In genomic region chr11:102411061-102411460, GRCm38 (mm10) we compare ENCODE assay signal across 16 mouse cellular contexts. TPM values are rescaled to one million over a fixed set of nuclear protein-coding genes. Genes with fewer than 3 reads are reported as not detected.
DNase-seq lines count a peak whose midpoint lies in the region; ATAC-seq lines count a peak whose summit lies in the region.
"Had no signal": no experiment of that assay in that cellular context is flagged by ENCODE, and none has a peak within 500 bp of the region (broad histone marks: within the 10 kb centered on the region; RNA-seq: fewer than 3 reads in every experiment).

No protein-coding gene starts in this region.

- no peak overlapping the region for H3K27ac ChIP-seq in heart, embryonic 16.5 days (ENCODE audit: low read length)
- H3K27ac ChIP-seq: hindbrain, embryonic 15.5 days; limb, embryonic 13.5 days; macrophage; midbrain, embryonic 12.5 days; neural tube, embryonic 15.5 days had no signal

- ATAC-seq in heart, embryonic 16.5 days (replicated peaks; ENCODE audit: extremely low read depth, insufficient read depth, low FRiP score), result no peak
- ATAC-seq: intestine, postnatal 0 days had no signal

- DNase-seq in adrenal gland, adult 2 months, result peak; percentile 15
- DNase-seq in adrenal gland, adult 18-20 months (ENCODE audit: low spot score in 2 of 2), result no peak
- DNase-seq in heart, postnatal 14 days, result no peak
- DNase-seq in testis, postnatal 14 days (ENCODE audit: low spot score), result peak; percentile 3
- no peak for DNase-seq in testis, postnatal 10 days (ENCODE audit: low spot score)
- no peak for DNase-seq in left cerebral cortex, postnatal 25 days (ENCODE audit: low spot score in 2 of 2)
- DNase-seq in c-Kit-positive CD71-positive TER-119-positive erythroid progenitor cells, embryonic 14.5 days (ENCODE audit: low spot score), result no peak

- WGBS in heart, embryonic 16.5 days, result 75% methylated on average over 3 of the region's 3 CpGs

- no peak overlapping the region for H3K4me2 ChIP-seq in heart, embryonic 16.5 days (ENCODE audit: low read depth, low read length)
- H3K4me2 ChIP-seq: hindbrain, embryonic 15.5 days; limb, embryonic 13.5 days; midbrain, embryonic 12.5 days; neural tube, embryonic 15.5 days had no signal

- intact Hi-C loops in heart, postnatal 14 days (cut with DNase I), result loop anchor here (2.0 kb wide), 2 partner anchors 20 to 102 kb away; partner anchors contain the start of gene Grn
- intact Hi-C loops in left cerebral cortex, postnatal 25 days (cut with DNase I), result loop anchor here (2.0 kb wide), 1 partner anchor 20 kb away; the partner anchor contains the start of gene Grn

- no peak overlapping the region for H3K4me3 ChIP-seq in heart, embryonic 16.5 days (ENCODE audit: low read length)
- H3K4me3 ChIP-seq: hindbrain, embryonic 15.5 days; limb, embryonic 13.5 days; midbrain, embryonic 12.5 days; neural tube, embryonic 15.5 days had no signal

- H3K27me3 ChIP-seq in heart, embryonic 16.5 days (ENCODE audit: control insufficient read depth, insufficient read depth, low read length), result no peaks in the 10 kb centered on the region
- H3K27me3 ChIP-seq: CH12.LX; hindbrain, embryonic 15.5 days; limb, embryonic 13.5 days; midbrain, embryonic 12.5 days; neural tube, embryonic 15.5 days had no signal

- no peaks in the 10 kb centered on the region for H3K9me3 ChIP-seq in heart, embryonic 16.5 days (replicated peaks; ENCODE audit: control insufficient read depth, low read length)
- H3K9me3 ChIP-seq: hindbrain, embryonic 15.5 days; limb, embryonic 13.5 days; midbrain, embryonic 12.5 days; neural tube, embryonic 15.5 days had no signal

- H3K36me3 ChIP-seq in heart, embryonic 16.5 days (ENCODE audit: control insufficient read depth, insufficient read depth), result no peaks in the 10 kb centered on the region
- H3K36me3 ChIP-seq: hindbrain, embryonic 15.5 days; limb, embryonic 13.5 days; midbrain, embryonic 12.5 days; neural tube, embryonic 15.5 days had no signal

- peak overlapping the region; percentile 34 for H3K9ac ChIP-seq in heart, embryonic 16.5 days (ENCODE audit: low read length)
- H3K9ac ChIP-seq: hindbrain, embryonic 15.5 days; limb, embryonic 13.5 days; midbrain, embryonic 12.5 days; neural tube, embryonic 15.5 days had no signal

- H3K4me1 ChIP-seq in heart, embryonic 16.5 days (ENCODE audit: control insufficient read depth, insufficient read depth, low read length), result peaks cover 13% of the 10 kb centered on the region

RNA-seq across cellular contexts. Expression of gene Slc25a39, which starts 3.3 kb away (rescaled TPM):
- 100 to 1,000 TPM; 504 to 683 TPM for total RNA-seq in adrenal gland, adult 2 months (2021)
- 1,025 and 1,107 TPM in 2 replicates for polyA plus RNA-seq in adrenal gland, adult 2 months (2012; rRNA removed)
- 100 to 1,000 TPM; 461 to 466 TPM for total RNA-seq in adrenal gland, adult 18-20 months (2021)
- polyA plus RNA-seq in heart, embryonic 16.5 days (2015; fragmentation: Nextera tagmentation; extraction: Ambion mirVana), result 308 and 331 TPM in 2 replicates
- total RNA-seq in heart, postnatal 14 days (2021), result 100 to 1,000 TPM; 163 to 176 TPM
- total RNA-seq in left cerebral cortex, postnatal 25 days (2021), result 10 to 100 TPM; 58.8 to 64.8 TPM

RNA-seq across cellular contexts. Expression of gene Rundc3a, which starts 17.9 kb away (rescaled TPM):
- 10 to 100 TPM; 36.8 to 51.7 TPM for total RNA-seq in adrenal gland, adult 2 months (2021)
- 46.3 and 77.5 TPM in 2 replicates for polyA plus RNA-seq in adrenal gland, adult 2 months (2012; rRNA removed)
- 10 to 100 TPM; 40.0 to 45.9 TPM for total RNA-seq in adrenal gland, adult 18-20 months (2021)
- polyA plus RNA-seq in heart, embryonic 16.5 days (2015; fragmentation: Nextera tagmentation; extraction: Ambion mirVana), result 0.72 and 1.3 TPM in 2 replicates
- under 1 TPM in 1 of 2 experiments, not detected in 1; 0.29 TPM for total RNA-seq in heart, postnatal 14 days (2021)
- total RNA-seq in left cerebral cortex, postnatal 25 days (2021), result 100 to 1,000 TPM; 441 to 469 TPM

RNA-seq across cellular contexts. Expression of gene Grn, which starts 19.1 kb away (rescaled TPM):
- total RNA-seq in adrenal gland, adult 2 months (2021), result 100 to 1,000 TPM; 165 to 211 TPM
- 251 and 310 TPM in 2 replicates for polyA plus RNA-seq in adrenal gland, adult 2 months (2012; rRNA removed)
- total RNA-seq in adrenal gland, adult 18-20 months (2021), result 100 to 1,000 TPM; 156 to 181 TPM
- polyA plus RNA-seq in heart, embryonic 16.5 days (2015; fragmentation: Nextera tagmentation; extraction: Ambion mirVana), result 215 and 234 TPM in 2 replicates
- total RNA-seq in heart, postnatal 14 days (2021), result 100 to 1,000 TPM; 130 to 136 TPM
- total RNA-seq in left cerebral cortex, postnatal 25 days (2021), result 10 to 100 TPM; 58.3 to 71.3 TPM

RNA-seq across cellular contexts. Expression of gene Fam171a2, which starts 36.4 kb away (rescaled TPM):
- 1 to 10 TPM; 2.8 to 8.3 TPM for total RNA-seq in adrenal gland, adult 2 months (2021)
- 18.1 and 22.9 TPM in 2 replicates for polyA plus RNA-seq in adrenal gland, adult 2 months (2012; rRNA removed)
- 1 to 10 TPM; 3.4 to 3.5 TPM for total RNA-seq in adrenal gland, adult 18-20 months (2021)
- 3.0 and 3.9 TPM in 2 replicates for polyA plus RNA-seq in heart, embryonic 16.5 days (2015; fragmentation: Nextera tagmentation; extraction: Ambion mirVana)
- total RNA-seq in heart, postnatal 14 days (2021), result 10 to 100 TPM; 10.5 to 11.4 TPM
- total RNA-seq in left cerebral cortex, postnatal 25 days (2021), result 100 to 1,000 TPM; 108 to 120 TPM
- total RNA-seq: CH12.LX had no signal
- polyA plus RNA-seq: macrophage had no signal

RNA-seq across cellular contexts. Expression of gene Slc4a1, which starts 45.1 kb away (rescaled TPM):
- under 1 TPM; 0.35 to 0.49 TPM for total RNA-seq in adrenal gland, adult 2 months (2021)
- 0.02 TPM in 1 of 2 replicates, not detected in the other for polyA plus RNA-seq in adrenal gland, adult 2 months (2012; rRNA removed)
- under 1 TPM; 0.23 to 0.80 TPM for total RNA-seq in adrenal gland, adult 18-20 months (2021)
- 14.9 TPM in 2 replicates for polyA plus RNA-seq in heart, embryonic 16.5 days (2015; fragmentation: Nextera tagmentation; extraction: Ambion mirVana)
- 10 to 100 TPM; 22.7 to 23.0 TPM for total RNA-seq in heart, postnatal 14 days (2021)
- total RNA-seq in left cerebral cortex, postnatal 25 days (2021), result under 1 TPM; 0.62 to 0.73 TPM
- polyA plus RNA-seq: macrophage; testis, adult 2 months had no signal

Comparison
In these comparisons a context has a peak if more than half of its experiments do, and no peak if none do; other contexts are left out.
1. DNase-seq: peak in adrenal gland, adult 2 months (single experiment) and testis, postnatal 14 days (single experiment); none in adrenal gland, adult 18-20 months (0 of 2), heart, postnatal 14 days (0 of 2), testis, postnatal 10 days (single experiment), left cerebral cortex, postnatal 25 days (0 of 2) and c-Kit-positive CD71-positive TER-119-positive erythroid progenitor cells, embryonic 14.5 days (single experiment).
2. RNA of gene Rundc3a, which starts 17.9 kb away (total RNA-seq): 441 to 469 TPM in left cerebral cortex, postnatal 25 days, 36.8 to 51.7 TPM in adrenal gland, adult 2 months and 40.0 to 45.9 TPM in adrenal gland, adult 18-20 months; 0.29 TPM in heart, postnatal 14 days; every median in the first group is over 10 times any median in the second.